Mouse (Mus musculus) thymus, postnatal 14 days (tissue): ENCODE data around the gene Gnl2.

ENCODE experiments used
- DNase-seq: peaks from one replicate; pipeline ENCODE4 v3.0.0; 2021

Gene Gnl2

GRCm38 (mm10) chr4:125015806-125016635 lies at the start of gene Gnl2:
Gene Gnl2, plus strand, starts transcription at chr4:125016585.
- DNase-seq: no peak

DNA sequence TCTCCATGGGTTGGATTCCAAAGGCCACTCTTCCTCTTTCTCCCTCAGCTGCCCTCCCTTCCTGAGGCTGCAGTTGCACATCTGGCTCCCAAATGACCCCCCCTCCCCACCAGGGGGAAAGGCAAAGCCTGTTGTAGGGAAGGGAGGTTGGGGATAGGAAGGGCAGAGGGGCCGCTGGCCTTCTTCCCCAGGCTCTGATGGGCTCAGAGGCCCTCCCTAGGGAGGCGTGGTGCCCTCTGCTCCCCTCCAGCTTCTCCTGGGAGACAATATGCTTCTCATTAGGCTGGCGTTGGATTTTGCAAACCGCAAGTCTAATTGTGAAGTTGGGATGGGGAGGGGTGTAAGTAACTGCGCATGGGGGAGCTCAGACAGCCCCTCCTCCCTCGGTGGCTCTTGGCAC lies 47.7 kb upstream of the Gnl2 start:
- no peak for DNase-seq

GRCm38 (mm10) chr4:124969219-124969848 lies 47.1 kb upstream of the Gnl2 start:
- no peak for DNase-seq

DNA sequence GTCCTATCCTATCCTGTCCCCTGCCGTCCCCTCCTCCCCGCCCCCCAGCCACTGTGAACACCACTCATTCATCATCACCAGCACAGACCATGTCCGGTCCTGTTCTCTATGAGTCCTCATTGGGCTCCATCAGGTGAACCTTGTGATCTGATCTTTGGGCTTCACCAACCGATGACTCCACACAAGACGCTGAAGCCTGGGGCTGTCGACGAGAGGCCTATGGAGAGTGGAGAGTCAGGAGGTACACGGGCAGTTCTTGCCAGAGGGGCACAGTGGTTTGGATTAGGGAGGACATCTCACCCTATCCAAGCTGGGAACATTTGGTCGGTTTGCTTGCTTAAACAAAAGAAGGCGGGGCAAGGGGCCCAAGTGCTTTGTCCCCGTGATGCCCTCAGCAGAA lies 46.2 kb upstream of the Gnl2 start:
- no peak for DNase-seq

GRCm38 (mm10) chr4:124970677-124971076 lies 45.7 kb upstream of the Gnl2 start:
- no peak for DNase-seq

- DNase-seq: no peak
These were observed 45.3 kb upstream of the Gnl2 start for GRCm38 (mm10) chr4:124971094-124971493.

DNA sequence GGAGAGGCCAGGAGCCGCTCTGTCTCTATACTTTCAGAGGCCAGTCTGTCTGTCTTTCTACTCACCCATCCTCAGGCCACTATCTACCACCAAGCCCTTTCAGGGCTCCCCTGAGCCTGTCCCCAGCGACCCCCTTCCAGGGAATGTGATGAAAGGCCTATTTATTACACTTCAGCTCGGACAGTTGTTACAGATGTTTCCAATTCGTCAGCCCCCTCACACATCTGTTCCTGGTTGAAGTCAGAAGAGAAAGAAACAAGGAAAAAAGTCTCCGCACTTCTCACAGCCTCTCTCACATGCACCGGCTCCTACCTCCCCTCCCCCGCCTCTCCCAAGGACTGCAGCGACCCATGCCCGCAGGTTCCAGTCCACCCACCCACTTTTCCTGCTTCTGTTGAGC lies 44.1 kb upstream of the Gnl2 start:
- no peak for DNase-seq

- no peak for DNase-seq
These were observed 43.1 kb upstream of the Gnl2 start for GRCm38 (mm10) chr4:124973296-124973695.

DNA sequence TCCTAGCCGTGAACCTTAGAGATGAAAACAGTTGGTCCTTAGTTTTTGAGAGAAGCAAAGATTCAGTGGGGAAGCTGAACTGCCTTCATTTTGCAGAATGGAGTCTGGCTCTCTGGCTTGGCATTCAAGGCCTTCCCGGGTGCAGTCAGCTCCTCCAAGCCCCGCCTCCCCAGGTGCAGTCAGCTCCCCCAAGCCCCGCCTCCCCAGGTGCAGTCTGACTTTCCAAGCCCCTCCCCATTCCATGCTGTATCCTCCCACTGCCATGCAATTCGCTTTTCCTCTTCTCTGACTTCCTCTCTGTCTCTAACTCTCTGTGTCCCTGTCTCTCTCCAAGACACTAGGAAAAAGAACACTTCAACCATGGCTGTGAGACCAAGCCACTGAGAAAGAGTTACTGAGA lies 38.2 kb upstream of the Gnl2 start:
- DNase-seq: no peak

DNA sequence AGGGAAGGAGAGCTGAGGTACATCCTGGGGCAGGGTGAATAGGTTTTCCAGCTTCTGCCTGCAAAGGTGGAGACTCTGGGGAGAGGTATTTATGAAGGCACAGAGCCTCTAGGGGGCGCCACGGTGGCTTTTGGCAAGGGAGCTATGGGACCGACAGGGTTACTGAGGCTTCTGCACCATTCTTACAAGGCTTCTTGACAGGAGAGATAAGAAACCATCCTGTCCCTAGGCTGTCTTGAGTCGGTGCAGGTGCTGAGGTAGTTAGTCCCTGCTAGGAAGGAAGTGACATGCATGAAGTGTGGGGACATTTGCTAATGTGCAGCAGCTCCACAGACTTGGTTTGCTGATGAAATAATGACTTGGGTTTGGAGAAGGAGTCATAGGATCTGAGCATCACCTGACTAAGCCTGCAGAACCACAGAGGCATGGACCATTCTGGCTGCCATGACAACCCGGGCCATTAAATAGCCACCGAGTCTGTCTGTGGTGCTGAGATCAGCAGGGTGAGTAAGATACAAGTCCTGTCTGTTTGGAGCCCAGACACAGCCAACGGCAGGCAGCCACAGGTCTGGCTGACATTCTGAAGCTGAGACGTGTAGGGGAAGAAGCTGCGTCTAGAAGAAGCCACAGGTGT lies 32.4 kb upstream of the Gnl2 start:
- DNase-seq: peak; percentile 57

DNA sequence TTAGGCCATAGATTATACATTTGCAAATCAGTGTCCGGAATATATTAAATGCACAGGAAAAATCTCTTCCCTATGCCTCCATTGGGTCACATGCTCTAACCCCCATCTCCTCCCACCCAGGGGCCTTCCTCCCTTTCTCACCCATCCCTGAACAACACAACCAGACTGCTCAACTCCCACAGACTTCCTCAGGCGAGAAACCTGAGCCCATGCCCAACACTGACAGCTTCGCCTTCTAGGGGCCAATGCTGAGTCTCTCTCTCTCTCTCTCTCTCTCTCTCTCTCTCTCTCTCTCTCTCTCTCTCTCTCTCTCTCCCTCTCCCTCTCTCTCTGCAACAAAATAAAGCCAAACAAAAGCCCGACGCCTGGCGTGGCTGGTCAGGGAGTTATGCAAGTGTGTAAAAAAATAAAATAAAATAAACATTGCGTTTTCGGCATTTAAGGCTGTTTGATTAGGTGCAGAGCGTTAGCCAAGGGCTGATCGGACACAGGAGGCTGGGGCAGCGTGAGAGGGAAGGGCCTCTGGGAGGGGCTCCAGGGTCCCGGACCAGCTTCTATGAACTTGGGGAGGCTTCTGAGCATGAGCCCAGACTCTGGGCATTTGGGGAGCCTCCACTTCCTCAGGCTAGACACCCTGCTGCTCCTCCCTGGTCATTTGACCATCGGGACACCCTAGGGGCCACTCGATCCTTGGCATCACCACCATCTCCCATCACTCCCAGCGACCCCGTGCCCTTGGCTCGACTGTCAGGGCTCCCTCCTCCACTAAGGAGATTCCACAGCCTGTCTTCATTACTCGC lies 31.3 kb upstream of the Gnl2 start:
- DNase-seq: no peak

GRCm38 (mm10) chr4:124985671-124986602 lies 30.4 kb upstream of the Gnl2 start, which contains the start of gene Rspo1:
Gene Rspo1, plus strand, starts transcription at chr4:124986430.
- no peak for DNase-seq

DNA sequence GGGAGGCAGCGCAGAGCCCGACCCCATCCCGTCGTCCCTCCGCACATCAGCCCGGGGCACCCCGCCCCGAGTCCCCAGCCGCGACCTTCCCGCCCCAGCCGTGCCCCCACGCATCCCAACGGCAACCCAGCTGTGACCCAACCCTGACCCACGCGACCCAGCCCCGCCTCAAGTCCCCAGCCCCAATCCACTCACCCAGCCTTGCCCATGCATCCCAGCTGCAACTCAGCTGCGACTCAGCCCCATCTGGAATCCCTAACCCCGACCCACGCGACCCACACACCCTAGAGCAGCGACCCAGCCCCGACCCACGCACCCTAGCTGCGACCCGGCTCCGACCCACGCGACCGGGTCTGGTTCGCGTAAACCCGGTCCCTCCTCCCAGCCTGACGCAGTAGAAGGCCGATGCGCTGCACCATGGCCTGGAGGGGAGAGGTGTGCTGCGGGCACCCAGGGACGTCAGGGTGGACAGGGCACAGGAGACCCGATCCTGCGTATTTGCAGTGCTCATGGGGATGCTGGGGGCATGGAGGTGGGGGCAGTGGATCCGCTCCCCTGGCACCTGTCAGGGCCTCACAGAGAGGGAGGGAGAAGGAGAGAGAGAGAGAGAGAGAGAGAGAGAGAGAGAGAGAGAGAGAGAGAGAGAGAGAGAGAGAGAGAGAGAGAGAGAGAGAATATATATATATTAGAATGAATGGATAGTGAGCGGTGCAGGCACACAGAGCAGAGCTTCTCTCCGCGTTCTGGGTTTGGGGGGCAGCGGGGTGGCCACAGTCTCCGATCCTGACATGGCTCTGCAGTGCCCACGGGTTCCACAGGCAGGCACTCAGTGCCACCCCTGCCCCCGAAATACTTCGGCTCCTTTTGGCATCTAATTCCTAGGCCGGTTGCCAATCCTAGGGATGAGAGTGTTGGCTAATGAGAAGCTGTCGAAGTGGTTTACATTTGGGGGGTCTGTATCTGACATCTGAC lies 29.4 kb upstream of the Gnl2 start:
- DNase-seq: no peak

GRCm38 (mm10) chr4:124987711-124988097 lies 28.7 kb upstream of the Gnl2 start:
- no peak for DNase-seq

DNA sequence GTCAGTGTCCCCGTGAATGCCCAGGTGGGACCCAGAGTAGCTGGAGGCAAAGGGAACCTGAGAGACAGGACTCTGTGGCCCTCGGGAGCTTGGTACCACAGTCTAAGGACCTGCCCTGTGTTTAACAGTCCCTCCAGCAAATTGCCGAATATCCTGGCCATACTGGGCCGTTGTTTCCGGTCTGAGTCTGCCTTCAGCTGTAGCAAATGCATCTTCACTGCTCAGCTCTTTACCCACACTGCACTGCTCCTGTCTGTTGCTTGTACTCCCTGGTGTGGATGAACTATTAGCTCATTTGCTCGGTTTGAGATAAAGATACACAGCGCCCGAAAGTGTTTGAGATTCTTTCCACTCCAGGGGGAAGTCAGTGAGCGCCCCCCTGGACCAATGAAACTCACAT lies 28.0 kb upstream of the Gnl2 start:
- no peak for DNase-seq

- no peak for DNase-seq
These were observed 26.6 kb upstream of the Gnl2 start for GRCm38 (mm10) chr4:124989787-124990253.

DNA sequence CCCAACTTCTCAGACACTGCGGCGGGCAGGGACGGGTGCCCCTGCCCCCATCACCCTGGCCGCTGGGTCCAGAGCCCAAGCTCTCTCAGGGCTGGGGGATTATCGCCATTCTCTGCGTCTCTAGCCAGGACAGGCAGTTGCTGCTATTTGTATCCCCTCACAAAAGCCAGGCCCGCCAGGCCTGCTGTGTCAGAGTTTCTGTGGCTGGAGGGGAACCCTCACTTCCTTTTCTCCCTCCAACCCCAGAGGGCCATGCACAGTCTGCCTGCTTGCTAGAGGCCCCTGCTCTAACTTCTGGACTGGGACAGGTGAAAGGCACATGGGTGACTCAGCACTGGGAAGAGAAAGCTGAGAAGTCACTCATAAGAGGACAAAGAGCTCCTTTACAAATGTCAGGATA lies 26.1 kb upstream of the Gnl2 start:
- no peak for DNase-seq

DNA sequence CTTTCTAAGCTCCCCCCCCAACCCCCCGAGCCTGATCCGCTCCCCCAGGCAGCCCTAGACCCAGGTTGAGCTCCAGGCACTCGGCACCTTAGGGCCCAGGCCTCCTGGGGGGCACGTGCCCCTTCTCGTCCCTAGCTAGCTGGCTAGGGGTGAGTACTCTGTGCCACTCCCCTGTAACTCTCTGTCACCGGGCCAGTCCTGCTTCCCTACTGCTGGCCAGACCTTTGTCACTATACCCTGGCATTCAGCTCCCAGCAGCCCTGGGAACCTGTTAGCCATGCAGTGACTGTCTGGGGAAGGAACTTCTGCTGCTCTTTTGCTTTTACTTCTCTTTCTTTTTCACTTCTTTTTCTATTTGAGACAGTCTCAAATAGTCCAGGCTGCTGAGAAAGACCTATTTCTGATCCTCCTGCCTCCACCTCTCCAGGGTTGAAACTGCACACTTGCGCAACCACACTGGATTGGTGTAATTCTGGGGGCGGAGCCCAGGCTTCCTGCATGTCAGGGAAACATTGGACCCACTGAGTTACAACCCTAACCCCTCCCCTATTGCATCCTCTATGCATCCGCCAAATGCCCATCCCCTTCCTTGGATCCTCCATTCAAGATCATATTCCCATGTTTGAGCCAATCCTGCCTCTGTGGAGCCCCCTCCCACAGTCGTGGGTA lies 18.8 kb upstream of the Gnl2 start:
- DNase-seq: no peak

GRCm38 (mm10) chr4:124999548-124999947 lies 16.8 kb upstream of the Gnl2 start:
- DNase-seq: no peak

DNA sequence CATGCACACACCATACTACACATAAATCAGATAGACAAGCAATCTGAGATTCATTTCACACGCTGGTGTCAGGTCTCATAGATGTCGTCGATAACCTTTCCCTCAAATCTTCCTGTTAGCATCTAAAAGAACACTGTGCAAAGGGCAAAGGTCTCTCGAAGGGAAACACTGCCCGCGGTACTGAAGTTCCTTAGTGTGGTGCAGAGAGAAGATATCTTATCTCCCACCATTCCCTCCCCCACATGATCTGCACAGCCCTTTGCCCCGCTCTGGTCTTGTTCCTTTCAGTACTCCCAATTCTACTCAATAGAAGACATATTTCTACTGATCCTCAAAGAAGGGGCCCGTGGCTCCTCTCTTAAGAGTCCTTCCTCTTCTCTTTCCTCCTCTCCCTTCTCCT lies 13.4 kb upstream of the Gnl2 start:
- DNase-seq: no peak
